Mouse (Mus musculus) stomach, postnatal 0 days (tissue): ENCODE measurements around the gene Tbx15.

ENCODE experiments used
- CTCF ChIP-seq: IDR thresholded peaks from 2 replicates; pipeline ENCODE4 v1.5.1; 2016; ENCODE audit warnings: antibody characterized with exemption, low read depth, mild to moderate bottlenecking, moderate library complexity
- EP300 ChIP-seq: optimal IDR thresholded peaks from 2 replicates; pipeline ENCODE3; 2016; ENCODE audit warnings: antibody characterized with exemption

DNA sequence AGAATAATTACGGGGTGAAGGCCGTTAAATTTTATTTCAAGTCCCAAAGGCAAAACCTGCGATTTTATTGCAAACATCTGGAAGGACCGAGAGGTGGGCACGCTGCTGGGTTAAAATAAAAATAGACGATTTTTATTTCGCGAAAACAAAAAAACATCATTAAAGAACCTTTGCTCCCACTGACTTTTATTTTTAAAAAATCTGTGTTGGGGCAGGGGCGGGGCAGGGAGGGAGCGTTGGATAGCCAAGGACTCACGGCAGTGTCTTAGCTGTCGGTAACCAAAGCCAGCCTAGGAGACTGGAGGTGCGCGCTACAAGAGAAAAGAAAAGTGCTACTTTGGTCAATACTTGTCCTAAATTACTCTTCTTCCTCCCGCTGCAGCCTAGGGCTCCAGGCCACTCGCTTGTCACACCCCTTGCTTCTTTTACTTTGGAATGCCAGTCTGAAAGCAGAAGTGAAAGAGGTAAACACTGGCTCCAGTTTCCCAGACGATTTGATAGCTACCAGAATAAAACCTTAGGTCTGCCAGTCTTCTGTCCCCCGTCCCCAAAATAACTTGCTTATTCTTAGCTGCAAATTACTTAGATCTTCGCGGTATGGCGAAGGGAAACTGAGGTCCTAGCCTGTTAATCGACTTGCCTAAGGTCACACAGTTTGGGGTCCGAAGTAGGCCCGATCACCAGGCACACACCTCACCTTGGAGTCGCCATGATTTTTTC is 8.8 kb downstream of the Tbx15 start:
- TF ChIP-seq CTCF: no peak
- TF ChIP-seq EP300: no peak
